Mouse (Mus musculus): ENCODE data around the gene Tspan2. TPM values are rescaled to one million over a fixed set of nuclear protein-coding genes. Genes with fewer than 3 reads are reported as not detected.

The Tspan2 gene
- polyA plus RNA-seq, 1 experiment from 2014 or later, result 2.1 TPM

- ATAC-seq, result no peak
- no peaks in the 10 kb centered on the region for H3K9me3 ChIP-seq (ENCODE audit: low read length)
- no peak overlapping the region for H3K9ac ChIP-seq (replicated peaks)
- H3K36me3 ChIP-seq (replicated peaks; ENCODE audit: insufficient read depth, low read length), result no peaks in the 10 kb centered on the region
- no peak for DNase-seq
- H3K4me1 ChIP-seq (ENCODE audit: insufficient read depth), result peaks cover 14% of the 10 kb centered on the region
- H3K27me3 ChIP-seq (ENCODE audit: insufficient read depth, low read length), result peaks cover 22% of the 10 kb centered on the region
- H3K4me2 ChIP-seq (ENCODE audit: low read depth, low read length), result no peak overlapping the region
- H3K27ac ChIP-seq (ENCODE audit: low read depth), result no peak overlapping the region
- no peak overlapping the region for H3K4me3 ChIP-seq (ENCODE audit: low read depth, low read length)
- TF ChIP-seq CTCF (IDR thresholded peaks at IDR 0.05; ENCODE audit: low read depth), result no peak
- WGBS (ENCODE audit: insufficient replicate concordance), result 29% methylated on average over 4 of the region's 4 CpGs
Measured at GRCm38 (mm10) chr3:102732619-102733018, 1.7 kb upstream of the Tspan2 start.

GRCm38 (mm10) chr3:102733050-102733449 is 1.3 kb upstream of the Tspan2 start:
- no peak overlapping the region for H3K4me3 ChIP-seq (ENCODE audit: low read depth, low read length)
- peaks cover 22% of the 10 kb centered on the region for H3K27me3 ChIP-seq (ENCODE audit: insufficient read depth, low read length)
- TF ChIP-seq CTCF (IDR thresholded peaks at IDR 0.05; ENCODE audit: low read depth) (no peak), EP300 (IDR thresholded peaks at IDR 0.05; ENCODE audit: low read depth) (no peak)
- no peaks in the 10 kb centered on the region for H3K36me3 ChIP-seq (replicated peaks; ENCODE audit: insufficient read depth, low read length)
- 58% methylated on average over 3 of the region's 3 CpGs for WGBS (ENCODE audit: insufficient replicate concordance)
- DNase-seq, result no peak
- H3K9me3 ChIP-seq (ENCODE audit: low read length), result no peaks in the 10 kb centered on the region
- H3K27ac ChIP-seq (ENCODE audit: low read depth), result no peak overlapping the region
- no peak overlapping the region for H3K9ac ChIP-seq (replicated peaks)
- peaks cover 14% of the 10 kb centered on the region for H3K4me1 ChIP-seq (ENCODE audit: insufficient read depth)
- ATAC-seq, result no peak
- no peak overlapping the region for H3K4me2 ChIP-seq (ENCODE audit: low read depth, low read length)

- peak overlapping the region; percentile 71; the same call in 1 of the 2 replicates for H3K4me3 ChIP-seq (ENCODE audit: low read depth, low read length)
- peaks cover 14% of the 10 kb centered on the region for H3K4me1 ChIP-seq (ENCODE audit: insufficient read depth)
- H3K9ac ChIP-seq (replicated peaks), result no peak overlapping the region
- peak overlapping the region; percentile 93; the same call in 1 of the 2 replicates for H3K4me2 ChIP-seq (ENCODE audit: low read depth, low read length)
- ATAC-seq, result no peak
- TF ChIP-seq EP300 (IDR thresholded peaks at IDR 0.05; ENCODE audit: low read depth) (no peak), CTCF (IDR thresholded peaks at IDR 0.05; ENCODE audit: low read depth) (no peak)
- DNase-seq, result no peak
- H3K27ac ChIP-seq (ENCODE audit: low read depth), result no peak overlapping the region
- 52% methylated on average over 6 of the region's 6 CpGs for WGBS (ENCODE audit: insufficient replicate concordance)
- H3K27me3 ChIP-seq (ENCODE audit: insufficient read depth, low read length), result peaks cover 22% of the 10 kb centered on the region
- no peaks in the 10 kb centered on the region for H3K9me3 ChIP-seq (ENCODE audit: low read length)
- H3K36me3 ChIP-seq (replicated peaks; ENCODE audit: insufficient read depth, low read length), result no peaks in the 10 kb centered on the region
Measured at GRCm38 (mm10) chr3:102733936-102734312, 405 bp upstream of the Tspan2 start.

GRCm38 (mm10) chr3:102735031-102735558 is 766 bp downstream of the Tspan2 start:
- H3K9ac ChIP-seq (replicated peaks), result peak overlapping the region; percentile 63
- H3K27ac ChIP-seq (ENCODE audit: low read depth), result peak overlapping the region; percentile 55
- H3K4me2 ChIP-seq (ENCODE audit: low read depth, low read length), result peak overlapping the region; percentile 93
- peaks cover 14% of the 10 kb centered on the region for H3K4me1 ChIP-seq (ENCODE audit: insufficient read depth)
- peaks cover 22% of the 10 kb centered on the region for H3K27me3 ChIP-seq (ENCODE audit: insufficient read depth, low read length)
- H3K4me3 ChIP-seq (ENCODE audit: low read depth, low read length), result peak overlapping the region; percentile 71
- under 1% methylated on average over 32 of the region's 33 CpGs for WGBS (ENCODE audit: insufficient replicate concordance)
- DNase-seq (peak; percentile 51), ATAC-seq (peak; percentile 65)
- H3K36me3 ChIP-seq (replicated peaks; ENCODE audit: insufficient read depth, low read length), result no peaks in the 10 kb centered on the region
- TF ChIP-seq EP300 (IDR thresholded peaks at IDR 0.05; ENCODE audit: low read depth) (no peak), CTCF (IDR thresholded peaks at IDR 0.05; ENCODE audit: low read depth) (no peak)
- H3K9me3 ChIP-seq (ENCODE audit: low read length), result no peaks in the 10 kb centered on the region

GRCm38 (mm10) chr3:102735638-102736037 is 1.3 kb downstream of the Tspan2 start:
- no peak overlapping the region for H3K9ac ChIP-seq (replicated peaks)
- no peaks in the 10 kb centered on the region for H3K9me3 ChIP-seq (ENCODE audit: low read length)
- peaks cover 14% of the 10 kb centered on the region for H3K4me1 ChIP-seq (ENCODE audit: insufficient read depth)
- H3K36me3 ChIP-seq (replicated peaks; ENCODE audit: insufficient read depth, low read length), result no peaks in the 10 kb centered on the region
- no peak for DNase-seq
- peak overlapping the region; percentile 71 for H3K4me3 ChIP-seq (ENCODE audit: low read depth, low read length)
- peak overlapping the region; percentile 93 for H3K4me2 ChIP-seq (ENCODE audit: low read depth, low read length)
- 61% methylated on average over 6 of the region's 6 CpGs for WGBS (ENCODE audit: insufficient replicate concordance)
- ATAC-seq, result no peak
- peaks cover 22% of the 10 kb centered on the region for H3K27me3 ChIP-seq (ENCODE audit: insufficient read depth, low read length)
- TF ChIP-seq EP300 (IDR thresholded peaks at IDR 0.05; ENCODE audit: low read depth) (no peak), CTCF (IDR thresholded peaks at IDR 0.05; ENCODE audit: low read depth) (no peak)
- H3K27ac ChIP-seq (ENCODE audit: low read depth), result no peak overlapping the region; the same call in 1 of the 2 replicates

- WGBS (ENCODE audit: insufficient replicate concordance), result 49% methylated on average over 6 of the region's 6 CpGs
- H3K36me3 ChIP-seq (replicated peaks; ENCODE audit: insufficient read depth, low read length), result no peaks in the 10 kb centered on the region
- no peaks in the 10 kb centered on the region for H3K9me3 ChIP-seq (ENCODE audit: low read length)
- no peak for ATAC-seq
- DNase-seq, result no peak
- H3K27me3 ChIP-seq (ENCODE audit: insufficient read depth, low read length), result peaks cover 22% of the 10 kb centered on the region
- H3K27ac ChIP-seq (ENCODE audit: low read depth), result no peak overlapping the region
- H3K9ac ChIP-seq (replicated peaks), result no peak overlapping the region
- no peak overlapping the region for H3K4me3 ChIP-seq (ENCODE audit: low read depth, low read length)
- no peak for TF ChIP-seq CTCF (IDR thresholded peaks at IDR 0.05; ENCODE audit: low read depth)
- TF ChIP-seq EP300 (IDR thresholded peaks at IDR 0.05; ENCODE audit: low read depth), result no peak
- no peak overlapping the region for H3K4me2 ChIP-seq (ENCODE audit: low read depth, low read length)
- peaks cover 14% of the 10 kb centered on the region for H3K4me1 ChIP-seq (ENCODE audit: insufficient read depth)
Measured at GRCm38 (mm10) chr3:102736436-102736835, 2.1 kb downstream of the Tspan2 start.
